Mouse (Mus musculus): ENCODE measurements around the gene Gm49358.

GRCm38 (mm10) chr10:86755816-86756502 lies 7.8 kb upstream of the Gm49358 start:
- TF ChIP-seq GATA1 (IDR thresholded peaks at IDR 0.05; ENCODE audit: low read length), result no peak
- TF ChIP-seq TAL1 (IDR thresholded peaks at IDR 0.05; ENCODE audit: low read length), result no peak

Measured in erythroblast, embryonic 14.5 days (primary cell).